Mouse (Mus musculus): ENCODE measurements at regions not wholly inside any gene's neighbourhood (a gene's known extent, or its start where the extent isn't known, plus 50 kb on each side); places are given as distances from the start of the nearest gene placed in this dataset.

DNA sequence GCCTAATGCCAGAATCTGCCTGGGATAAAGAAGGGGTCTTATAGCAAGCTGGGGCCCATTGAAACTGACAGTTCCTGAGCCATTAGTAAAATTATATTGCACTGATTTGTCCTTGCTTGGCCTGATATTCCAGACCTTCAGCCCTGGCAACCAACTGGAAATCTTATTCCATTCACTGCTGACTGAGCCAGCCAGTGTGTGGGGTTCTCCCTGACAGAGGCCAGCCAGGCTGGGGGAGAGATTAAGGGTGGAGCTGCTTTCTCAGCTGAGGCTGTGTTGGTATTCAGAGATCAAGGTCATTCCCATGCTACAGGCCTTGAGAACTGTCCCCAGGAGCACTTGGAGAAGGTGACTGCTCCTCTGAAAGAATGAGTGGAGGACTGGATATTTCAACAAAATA is 226.9 kb downstream of the Ar start:
- DNase-seq (ENCODE audit: low spot score in 2 of 2), result no peak

DNA sequence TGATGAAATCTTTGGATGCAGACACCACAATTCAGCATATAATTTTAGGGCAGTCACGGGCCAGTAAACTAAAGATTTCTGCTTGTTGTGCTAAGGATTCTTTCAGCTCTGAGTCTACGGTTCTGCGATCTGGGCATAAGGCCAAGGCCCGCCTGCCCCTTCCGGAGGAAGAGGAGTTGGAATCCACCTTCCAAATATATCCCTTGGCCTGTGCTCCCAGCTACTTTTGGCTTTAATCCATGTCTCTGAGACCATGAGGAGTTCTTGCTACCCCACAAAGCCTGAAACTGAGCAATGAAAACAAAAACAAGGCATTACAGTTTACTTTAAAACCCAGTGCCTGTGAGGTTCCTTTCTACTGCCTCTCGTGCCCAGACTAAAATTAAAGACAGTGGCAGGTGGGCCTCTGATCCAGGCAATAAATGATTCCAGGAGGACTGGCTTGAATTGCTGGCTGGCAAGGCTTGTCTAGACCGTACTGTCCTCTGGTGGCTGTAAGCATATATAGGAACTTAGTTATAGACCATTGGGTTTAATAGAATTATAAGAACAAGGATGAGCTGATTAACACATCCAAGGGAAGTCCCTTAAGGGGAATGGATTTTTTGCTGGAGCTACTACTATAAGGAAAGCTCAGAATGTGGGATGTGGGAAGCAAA is 231.8 kb downstream of the Ar start:
- DNase-seq (ENCODE audit: low spot score in 2 of 2), result peak in 1 of 2 experiments; percentile 4

- no peak for DNase-seq (ENCODE audit: low spot score in 2 of 2)
These were observed 235.4 kb downstream of the Ar start for GRCm38 (mm10) chrX:98384017-98384416.

DNA sequence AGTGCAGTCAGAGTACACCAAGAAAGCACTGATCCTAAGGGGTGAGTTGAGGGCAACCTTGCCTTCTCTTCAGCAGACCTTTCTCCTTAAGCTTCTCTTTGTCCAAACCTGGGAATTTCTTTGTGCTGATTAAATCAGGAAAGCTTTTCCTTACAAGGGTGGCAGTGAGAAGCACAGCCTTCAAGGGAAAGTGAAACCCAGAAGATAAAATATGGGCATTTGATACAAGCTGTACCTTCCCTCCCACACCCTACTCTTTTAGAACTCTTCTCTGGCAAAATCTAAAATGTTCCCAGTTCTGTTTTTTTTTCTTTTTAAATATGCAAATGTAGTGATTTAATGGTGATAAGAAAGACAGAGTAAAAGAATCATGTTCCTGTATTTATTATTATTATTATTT is 243.8 kb downstream of the Ar start:
- DNase-seq (ENCODE audit: low spot score in 2 of 2), result peak in 1 of 2 experiments; percentile 8

DNA sequence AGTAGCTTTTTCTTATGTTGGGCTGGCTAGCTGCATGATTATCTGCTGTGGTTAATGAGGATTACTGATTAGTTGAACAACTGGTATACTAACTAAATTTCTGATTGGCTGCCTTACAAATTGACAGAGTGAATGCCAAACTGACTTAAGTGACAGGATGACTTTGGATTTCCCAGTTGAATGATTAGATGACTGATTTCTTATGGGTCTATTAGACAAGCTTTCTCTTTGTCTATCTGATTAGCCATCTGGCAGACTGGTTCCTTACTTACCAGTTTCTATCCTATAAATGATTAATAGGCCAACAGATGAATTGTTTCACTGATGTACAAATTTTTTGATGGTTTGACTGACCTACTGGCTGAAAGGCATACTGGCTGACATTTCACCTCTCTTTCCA is 260.5 kb downstream of the Ar start:
- no peak for DNase-seq (ENCODE audit: low spot score in 2 of 2)

DNA sequence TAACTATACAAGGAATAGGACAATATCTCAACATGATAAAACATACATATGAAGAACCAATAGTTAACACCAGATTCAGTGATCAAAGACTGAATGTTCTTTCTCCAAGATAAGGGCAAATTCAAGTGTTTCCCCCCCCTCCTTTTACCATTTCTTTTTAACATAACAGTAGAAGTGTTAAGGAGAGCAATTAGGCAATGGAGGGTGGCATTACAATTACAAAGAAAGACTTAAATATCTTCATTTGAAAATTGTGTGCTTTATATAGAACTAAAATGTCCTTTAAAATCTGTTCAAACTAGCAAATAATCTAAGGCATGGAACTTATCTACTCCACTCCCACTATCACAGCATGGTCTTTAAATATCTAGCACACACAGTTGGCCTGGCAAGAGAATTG is 270.9 kb downstream of the Ar start:
- no peak for DNase-seq (ENCODE audit: low spot score in 2 of 2)

- no peak for DNase-seq (ENCODE audit: low spot score in 2 of 2)
These were observed 303.5 kb downstream of the Ar start for GRCm38 (mm10) chrX:98452026-98452425.

GRCm38 (mm10) chrX:98476473-98477254 is 328.1 kb downstream of the Ar start:
- DNase-seq (ENCODE audit: low spot score in 2 of 2), result no peak
